Mouse (Mus musculus): ENCODE data around the gene Cysrt1.

The Cysrt1 gene

GRCm38 (mm10) chr2:25234551-25235220, 7.6 kb downstream of the Cysrt1 start:
- DNase-seq (ENCODE audit: low spot score), result no peak

GRCm38 (mm10) chr2:25234050-25234449, 8.2 kb downstream of the Cysrt1 start, which contains the start of gene Slc34a3:
Gene Slc34a3, minus strand, starts transcription at chr2:25234364.
- DNase-seq (ENCODE audit: low spot score), result no peak

DNA sequence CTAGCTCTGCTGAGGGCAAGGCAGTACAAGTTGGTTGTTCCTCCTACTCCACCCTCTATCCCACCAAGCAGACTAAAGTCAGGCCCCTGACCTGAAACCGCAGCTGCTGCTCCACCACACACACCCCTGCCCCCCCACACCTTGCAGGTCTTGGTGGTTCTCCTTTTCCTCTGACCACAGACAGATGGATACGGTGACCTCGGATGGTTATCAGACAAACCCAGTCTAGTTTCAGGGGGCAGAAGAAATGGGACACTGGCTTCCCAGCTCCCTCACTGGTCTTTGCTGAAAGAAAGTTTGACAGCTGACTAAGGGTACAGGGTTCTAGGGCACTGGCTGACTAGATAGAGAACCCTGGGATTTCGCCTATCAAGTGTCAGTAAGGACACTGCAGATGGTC, 8.8 kb downstream of the Cysrt1 start:
- DNase-seq (ENCODE audit: low spot score), result no peak

GRCm38 (mm10) chr2:25231038-25231437, 11.2 kb downstream of the Cysrt1 start:
- no peak for DNase-seq (ENCODE audit: low spot score)

- DNase-seq (ENCODE audit: low spot score), result no peak
Observed at GRCm38 (mm10) chr2:25230581-25230980, 11.7 kb downstream of the Cysrt1 start.

DNA sequence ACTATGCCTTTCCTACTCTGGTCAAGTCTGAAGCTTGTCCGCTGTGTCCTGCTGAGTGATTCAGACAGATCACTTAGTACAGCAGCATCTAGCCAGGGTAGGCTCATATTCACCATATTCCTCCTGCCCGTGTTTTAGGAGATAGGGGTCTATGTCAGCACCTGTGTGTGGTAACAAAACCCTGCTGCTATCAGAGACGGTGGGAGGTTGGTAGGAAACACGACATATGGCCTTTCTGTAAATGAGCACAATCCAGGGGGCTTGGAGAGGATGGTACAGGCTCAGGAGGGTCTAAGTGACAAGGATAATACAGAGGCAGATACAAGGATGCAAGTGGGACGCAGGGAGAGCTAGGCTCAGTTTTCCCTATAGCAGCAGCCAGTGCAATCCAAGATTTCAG, 12.7 kb downstream of the Cysrt1 start:
- DNase-seq (ENCODE audit: low spot score), result no peak

- no peak for DNase-seq (ENCODE audit: low spot score)
Observed at GRCm38 (mm10) chr2:25228995-25229530, 13.2 kb downstream of the Cysrt1 start.

GRCm38 (mm10) chr2:25228431-25228889, 13.8 kb downstream of the Cysrt1 start:
- peak; percentile 79 for DNase-seq (ENCODE audit: low spot score)

GRCm38 (mm10) chr2:25227406-25227805, 14.8 kb downstream of the Cysrt1 start:
- no peak for DNase-seq (ENCODE audit: low spot score)

DNA sequence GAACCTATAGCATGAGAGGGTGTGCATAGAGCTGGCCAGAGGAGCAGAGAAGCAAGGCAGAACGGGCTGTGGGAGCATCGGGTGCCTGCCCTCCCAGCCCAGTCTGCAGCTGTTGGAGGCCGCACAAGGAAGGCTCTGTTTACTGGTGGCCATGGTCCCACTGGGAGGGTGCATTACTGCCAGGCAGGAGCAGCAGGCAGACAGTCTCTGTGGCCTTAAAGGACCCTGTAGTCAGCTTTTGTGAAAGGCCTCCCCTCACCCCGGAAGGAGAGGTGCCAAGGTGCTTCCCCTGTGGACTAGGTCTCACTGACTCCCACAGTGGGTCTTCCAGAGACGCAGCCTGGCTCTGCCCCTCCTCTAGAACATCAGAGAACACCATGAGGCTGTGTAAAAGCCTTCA, 15.4 kb downstream of the Cysrt1 start:
- DNase-seq (ENCODE audit: low spot score), result no peak

DNA sequence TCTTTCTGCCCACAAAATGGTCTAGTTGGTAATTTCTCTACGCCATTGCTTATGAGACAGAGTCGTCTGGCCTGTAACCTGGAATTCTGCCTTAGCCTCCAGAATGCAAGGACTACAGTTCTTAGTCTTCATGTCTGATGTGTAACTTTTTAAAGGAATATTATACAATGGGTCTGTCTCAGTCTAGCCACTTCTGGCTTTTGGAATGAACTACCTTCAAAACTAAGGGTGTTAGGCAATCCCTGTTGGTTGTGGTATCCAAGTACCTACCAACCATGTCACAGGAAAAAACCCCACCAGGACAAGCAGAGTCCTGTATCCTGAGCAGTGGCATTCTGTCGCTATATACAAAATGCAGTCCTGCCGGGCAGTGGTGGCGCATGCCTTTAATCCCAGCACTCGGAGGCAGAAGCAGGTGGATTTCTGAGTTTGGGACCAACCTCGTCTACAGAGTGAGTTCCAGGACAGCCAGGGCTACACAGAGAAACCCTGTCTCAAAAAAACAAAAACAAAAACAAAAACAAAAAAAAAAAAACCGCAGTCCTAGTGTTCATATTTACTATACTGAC, 16.4 kb downstream of the Cysrt1 start:
- no peak for DNase-seq (ENCODE audit: low spot score)

GRCm38 (mm10) chr2:25224766-25225752, 17.2 kb downstream of the Cysrt1 start:
- peak; percentile 92 for DNase-seq (ENCODE audit: low spot score)

GRCm38 (mm10) chr2:25224492-25224765, 17.8 kb downstream of the Cysrt1 start, which contains the start of gene Tubb4b:
Gene Tubb4b, minus strand, starts transcription at chr2:25224702.
- DNase-seq (ENCODE audit: low spot score), result no peak

DNA sequence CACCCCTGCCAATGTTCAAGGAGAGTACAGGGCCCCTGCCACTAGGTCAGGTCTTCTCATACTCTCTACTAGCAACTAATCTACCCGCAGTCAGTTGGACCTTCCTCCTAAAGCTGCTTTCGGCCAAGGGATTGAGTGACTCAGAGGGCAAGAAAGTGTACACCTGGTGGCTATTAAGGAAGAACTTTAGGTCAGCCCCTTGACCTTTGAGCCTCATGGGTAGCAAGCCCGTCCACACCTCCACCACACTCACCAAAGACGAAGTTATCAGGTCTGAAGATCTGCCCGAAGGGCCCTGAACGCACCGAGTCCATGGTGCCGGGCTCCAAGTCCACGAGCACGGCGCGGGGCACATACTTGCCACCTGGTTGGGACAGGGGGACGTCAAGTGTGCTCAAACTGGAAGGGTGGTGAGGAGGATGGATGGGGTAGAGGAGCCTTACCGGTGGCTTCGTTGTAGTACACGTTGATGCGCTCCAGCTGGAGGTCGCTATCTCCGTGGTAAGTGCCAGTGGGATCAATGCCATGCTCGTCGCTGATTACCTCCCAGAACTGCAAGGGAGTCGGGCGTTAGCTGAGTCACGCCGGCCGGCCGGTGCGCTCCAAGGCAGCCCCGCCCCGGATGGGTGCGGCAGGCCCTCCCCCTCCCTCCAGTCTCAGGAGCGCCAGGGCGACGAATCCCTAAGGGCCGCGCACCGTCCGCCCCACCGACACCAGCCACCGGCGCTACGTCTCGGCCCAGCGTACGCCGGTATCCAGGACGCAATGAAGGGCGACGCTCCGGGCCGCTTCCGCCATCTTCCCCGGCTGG, 18.4 kb downstream of the Cysrt1 start:
- DNase-seq (ENCODE audit: low spot score), result peak; percentile 57

GRCm38 (mm10) chr2:25221331-25221772, 20.9 kb downstream of the Cysrt1 start:
- DNase-seq (ENCODE audit: low spot score), result no peak

DNA sequence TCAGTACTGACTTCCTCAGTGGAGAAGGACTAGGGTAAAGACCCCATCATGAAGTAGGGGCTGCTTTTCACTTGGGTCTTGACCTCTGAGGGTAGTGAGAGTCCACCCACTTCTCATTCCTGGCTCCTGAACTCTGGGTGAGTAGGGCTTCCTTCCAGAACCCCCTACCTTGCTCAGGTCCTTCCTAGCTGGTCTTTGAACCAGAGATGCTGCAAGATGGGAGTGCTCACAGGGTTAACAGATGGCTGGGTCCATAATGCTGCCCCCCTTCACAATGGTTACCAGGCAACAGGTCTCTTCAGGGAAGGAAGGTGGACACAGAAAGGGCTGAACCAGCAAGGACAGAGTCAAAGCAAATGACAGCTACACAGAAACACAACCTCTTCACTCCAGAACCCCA, 23.8 kb downstream of the Cysrt1 start, which contains the start of gene Fam166a:
TSS of gene Fam166a (plus strand) at position 301 of the 400 bp plus-strand sequence.
- no peak for DNase-seq (ENCODE audit: low spot score)

DNA sequence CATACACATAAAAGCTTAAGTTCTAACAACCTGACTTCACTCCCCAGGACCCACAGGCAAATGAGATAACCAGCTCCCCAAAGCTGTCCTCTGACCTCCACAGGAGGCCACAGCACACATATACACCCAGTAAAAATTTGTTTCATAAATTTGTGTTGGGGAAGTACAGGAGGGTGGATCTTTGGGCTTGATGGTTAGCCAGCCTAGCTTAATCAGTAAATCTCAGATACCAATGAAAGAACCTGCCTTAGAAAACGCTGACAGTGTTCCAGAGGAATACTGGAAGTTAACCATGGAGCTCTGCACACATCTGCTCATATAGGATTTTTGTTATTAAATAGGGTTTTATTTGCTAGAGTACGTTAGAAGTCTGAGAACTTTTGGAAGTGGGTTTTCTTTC, 24.6 kb downstream of the Cysrt1 start:
- DNase-seq (ENCODE audit: low spot score), result no peak

- no peak for DNase-seq (ENCODE audit: low spot score)
Observed at GRCm38 (mm10) chr2:25214444-25214843, 27.8 kb downstream of the Cysrt1 start, which contains the start of gene Stpg3. Gene Stpg3, minus strand, starts transcription at chr2:25214637.

GRCm38 (mm10) chr2:25213266-25213865, 28.9 kb downstream of the Cysrt1 start:
- DNase-seq (ENCODE audit: low spot score), result no peak

DNA sequence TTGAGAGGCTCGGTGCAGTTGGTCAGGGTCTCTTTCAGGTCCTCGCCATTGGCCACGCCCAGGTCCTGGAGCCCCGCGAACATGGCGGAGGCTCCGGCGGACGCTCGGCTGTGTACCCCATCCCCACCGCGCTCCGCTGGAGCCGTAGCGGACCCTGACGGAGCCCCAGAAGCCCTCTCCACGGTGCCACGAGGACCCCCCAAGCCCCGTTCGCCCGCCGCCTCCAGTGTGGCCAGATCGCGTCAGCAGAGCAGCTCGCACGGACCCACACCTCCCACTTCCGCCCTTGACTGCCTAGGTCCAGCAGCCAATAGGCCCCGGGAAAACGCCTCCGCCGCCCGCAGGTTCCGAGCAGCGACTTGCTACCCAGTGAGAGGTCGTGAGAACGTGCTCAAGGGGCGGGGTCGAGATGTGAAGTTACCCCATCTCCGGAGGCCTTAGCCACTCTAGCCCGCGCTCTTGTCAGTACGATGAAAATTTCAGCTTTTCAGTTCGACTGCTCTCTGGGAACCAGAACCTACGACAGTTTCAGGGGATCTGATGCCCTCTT, 31.1 kb downstream of the Cysrt1 start, which contains the start of gene Nelfb:
TSS of gene Nelfb (minus strand) at position 369 of the 550 bp plus-strand sequence.
- DNase-seq (ENCODE audit: low spot score), result peak; percentile 90

Data from ovary, postnatal 14 days (tissue).